In the genomic region with DNA sequence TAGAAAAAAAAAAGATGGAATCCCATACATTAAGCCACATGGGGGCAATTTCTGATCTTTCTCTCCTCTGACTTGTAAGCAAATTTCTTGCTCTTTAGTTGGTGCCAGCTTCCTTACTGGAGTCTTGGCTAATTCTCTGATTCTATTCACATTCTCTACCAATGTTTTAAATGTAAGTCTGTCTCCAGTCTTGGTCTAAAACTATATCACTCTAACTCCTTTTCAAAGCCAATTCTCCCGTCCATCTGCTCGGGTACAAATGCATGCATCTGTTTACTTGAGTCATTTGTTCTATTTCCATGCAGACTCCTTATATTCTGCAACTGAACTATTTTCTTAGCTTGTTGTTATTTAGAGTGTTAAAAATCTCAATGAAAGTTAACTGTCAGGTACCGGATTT, we compare ENCODE assay signal across 27 mouse cellular contexts.
DNase-seq lines count a peak whose midpoint lies in the region; ATAC-seq lines count a peak whose summit lies in the region.
"Had no signal": no experiment of that assay in that cellular context is flagged by ENCODE, and none has a peak within 500 bp of the region (broad histone marks: within the 10 kb centered on the region; RNA-seq: fewer than 3 reads in every experiment).

No protein-coding gene starts in this region.

- no peak overlapping the region for H3K9ac ChIP-seq in forebrain, embryonic 16.5 days (replicated peaks; ENCODE audit: low read depth, low read length)
- no peak overlapping the region for H3K9ac ChIP-seq in forebrain, embryonic 12.5 days
- H3K9ac ChIP-seq: kidney, embryonic 15.5 days; limb, embryonic 15.5 days; liver, embryonic 13.5 days; midbrain, embryonic 13.5 days; neural tube, embryonic 13.5 days had no signal

- no peaks in the 10 kb centered on the region for H3K36me3 ChIP-seq in forebrain, embryonic 16.5 days (ENCODE audit: control insufficient read depth, insufficient read depth)
- H3K36me3 ChIP-seq in forebrain, embryonic 12.5 days (replicated peaks): no peaks in the 10 kb centered on the region
- no peaks in the 10 kb centered on the region for H3K36me3 ChIP-seq in limb, embryonic 10.5 days
- H3K36me3 ChIP-seq: kidney, embryonic 15.5 days; limb, embryonic 15.5 days; liver, embryonic 13.5 days; midbrain, embryonic 13.5 days; neural tube, embryonic 13.5 days had no signal

- H3K4me2 ChIP-seq in forebrain, embryonic 16.5 days (ENCODE audit: low read length): no peak overlapping the region
- H3K4me2 ChIP-seq in forebrain, embryonic 12.5 days: no peak overlapping the region
- H3K4me2 ChIP-seq: kidney, embryonic 15.5 days; limb, embryonic 15.5 days; liver, embryonic 13.5 days; midbrain, embryonic 13.5 days; neural tube, embryonic 13.5 days had no signal

- ATAC-seq in forebrain, embryonic 16.5 days: peak; percentile 75
- no peak for ATAC-seq in forebrain, embryonic 12.5 days (ENCODE audit: low FRiP score)
- ATAC-seq: hindbrain, embryonic 16.5 days; lung, postnatal 0 days; midbrain, embryonic 13.5 days; Patski had no signal

- no peaks in the 10 kb centered on the region for H3K4me1 ChIP-seq in forebrain, embryonic 16.5 days (replicated peaks; ENCODE audit: control insufficient read depth, insufficient read depth, low read length)
- H3K4me1 ChIP-seq in forebrain, embryonic 12.5 days: no peaks in the 10 kb centered on the region
- H3K4me1 ChIP-seq in limb, embryonic 10.5 days: peaks cover 5% of the 10 kb centered on the region
- H3K4me1 ChIP-seq: kidney, embryonic 15.5 days; limb, embryonic 15.5 days; liver, embryonic 13.5 days; midbrain, embryonic 13.5 days; neural tube, embryonic 13.5 days had no signal

- DNase-seq in layer of hippocampus, adult 18-20 months (ENCODE audit: low spot score in 2 of 2): peak; percentile 13 to 22
- DNase-seq in layer of hippocampus, postnatal 25 days (ENCODE audit: extremely low spot score in 1 of 2, low spot score in 1 of 2): no peak
- peak; percentile 49 for DNase-seq in brain, adult 2 months (ENCODE audit: low read depth, low spot score)
- peak; percentile 7 for DNase-seq in layer of hippocampus, adult 9-10 months (ENCODE audit: low spot score)
- no peak for DNase-seq in limb, embryonic 10.5 days (ENCODE audit: low spot score)
- DNase-seq: adrenal gland, postnatal 10 days; cerebellum, adult 18-20 months; cerebellum, postnatal 10 days; gastrocnemius, postnatal 10 days; heart, postnatal 14 days; kidney, adult 18-20 months; kidney, postnatal 25 days; left cerebral cortex, postnatal 4 days; liver, embryonic 13.5 days; lung, adult 18-20 months; lung, postnatal 4 days had no signal

- H3K4me3 ChIP-seq in forebrain, embryonic 16.5 days (replicated peaks; ENCODE audit: low read length): no peak overlapping the region
- H3K4me3 ChIP-seq in forebrain, embryonic 12.5 days (replicated peaks): no peak overlapping the region
- H3K4me3 ChIP-seq in limb, embryonic 10.5 days: no peak overlapping the region
- H3K4me3 ChIP-seq: erythroblast, embryonic 14.5 days; kidney, embryonic 15.5 days; left cerebral cortex, adult 2 months; limb, embryonic 15.5 days; liver, embryonic 13.5 days; midbrain, embryonic 13.5 days; neural tube, embryonic 13.5 days had no signal

- H3K27me3 ChIP-seq in forebrain, embryonic 16.5 days (replicated peaks; ENCODE audit: control insufficient read depth, insufficient read depth, low read length): no peaks in the 10 kb centered on the region
- H3K27me3 ChIP-seq in forebrain, embryonic 12.5 days: no peaks in the 10 kb centered on the region
- no peaks in the 10 kb centered on the region for H3K27me3 ChIP-seq in limb, embryonic 10.5 days (ENCODE audit: low read depth, poor library complexity, severe bottlenecking)
- H3K27me3 ChIP-seq: kidney, embryonic 15.5 days; limb, embryonic 15.5 days; liver, embryonic 13.5 days; midbrain, embryonic 13.5 days; neural tube, embryonic 13.5 days; Patski had no signal

- WGBS in forebrain, embryonic 16.5 days: 63% methylated on average over 3 of the region's 3 CpGs
- 84% methylated on average over 3 of the region's 3 CpGs for WGBS in forebrain, embryonic 12.5 days
- 83% methylated on average over 3 of the region's 3 CpGs for WGBS in limb, embryonic 10.5 days

- H3K9me3 ChIP-seq in forebrain, embryonic 16.5 days (ENCODE audit: control insufficient read depth, low read length): no peaks in the 10 kb centered on the region
- H3K9me3 ChIP-seq in forebrain, embryonic 12.5 days: no peaks in the 10 kb centered on the region
- no peaks in the 10 kb centered on the region for H3K9me3 ChIP-seq in limb, embryonic 10.5 days (replicated peaks)
- H3K9me3 ChIP-seq: kidney, embryonic 15.5 days; limb, embryonic 15.5 days; liver, embryonic 13.5 days; midbrain, embryonic 13.5 days; neural tube, embryonic 13.5 days had no signal

- no peak overlapping the region for H3K27ac ChIP-seq in forebrain, embryonic 16.5 days (ENCODE audit: low read length)
- H3K27ac ChIP-seq in forebrain, embryonic 12.5 days: no peak overlapping the region
- H3K27ac ChIP-seq in limb, embryonic 10.5 days: no peak overlapping the region
- H3K27ac ChIP-seq: kidney, embryonic 15.5 days; left cerebral cortex, adult 2 months; limb, embryonic 15.5 days; liver, embryonic 13.5 days; midbrain, embryonic 13.5 days; neural tube, embryonic 13.5 days had no signal

Comparison
In these comparisons a context has a peak if more than half of its experiments do, and no peak if none do; other contexts are left out.
1. DNase-seq: peak in layer of hippocampus, adult 18-20 months (2 of 2), brain, adult 2 months (single experiment) and layer of hippocampus, adult 9-10 months (single experiment); none in layer of hippocampus, postnatal 25 days (0 of 2) and limb, embryonic 10.5 days (single experiment).